12 mouse cellular contexts compared by ENCODE assay signal in the genomic region with DNA sequence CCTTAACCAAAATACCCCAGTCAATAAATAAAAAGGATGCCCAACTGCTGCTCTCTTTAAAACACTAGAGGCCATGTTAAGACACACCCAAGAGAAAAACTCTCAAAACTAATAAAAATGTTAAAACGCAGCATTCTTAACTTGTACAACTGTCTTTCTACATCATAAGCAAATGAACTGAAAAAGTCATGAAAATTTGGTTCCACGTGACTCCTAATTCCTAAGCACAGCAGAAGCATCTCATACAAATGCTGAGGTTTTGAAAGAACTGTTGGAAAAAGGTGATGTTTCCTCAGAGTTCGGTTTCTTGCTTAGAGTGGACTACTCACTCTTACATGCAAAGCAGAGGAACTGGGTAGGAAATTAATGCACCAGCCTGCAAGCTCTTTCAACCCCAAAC. TPM values are rescaled to one million over a fixed set of nuclear protein-coding genes. Genes with fewer than 3 reads are reported as not detected.
DNase-seq lines count a peak whose midpoint lies in the region; ATAC-seq and TF ChIP-seq lines count a peak whose summit lies in the region.
"Had no signal": no experiment of that assay in that cellular context is flagged by ENCODE, and none has a peak within 500 bp of the region (broad histone marks: within the 10 kb centered on the region; RNA-seq: fewer than 3 reads in every experiment).

No protein-coding gene starts in this region.

- H3K4me2 ChIP-seq in kidney, embryonic 16.5 days (replicated peaks; ENCODE audit: low read depth, low read length) = peak overlapping the region; percentile 63
- peak overlapping the region; percentile 57 for H3K4me2 ChIP-seq in embryonic facial prominence, embryonic 12.5 days (replicated peaks)
- H3K4me2 ChIP-seq in hindbrain, embryonic 15.5 days = peak overlapping the region; percentile 57
- H3K4me2 ChIP-seq in midbrain, embryonic 15.5 days = peak overlapping the region; percentile 58

- peaks cover 37% of the 10 kb centered on the region for H3K4me1 ChIP-seq in kidney, embryonic 16.5 days (ENCODE audit: insufficient read depth, low read length)
- peaks cover 3% of the 10 kb centered on the region; the same call in 1 of the 2 replicates for H3K4me1 ChIP-seq in kidney, adult 2 months (ENCODE audit: control insufficient read depth, insufficient read depth, low read length)
- H3K4me1 ChIP-seq in embryonic facial prominence, embryonic 12.5 days = peaks cover 15% of the 10 kb centered on the region
- peaks cover 42% of the 10 kb centered on the region for H3K4me1 ChIP-seq in hindbrain, embryonic 15.5 days (replicated peaks)
- H3K4me1 ChIP-seq in midbrain, embryonic 15.5 days = peaks cover 42% of the 10 kb centered on the region

- TF ChIP-seq CTCF in kidney, adult 2 months (conservative IDR thresholded peaks at IDR 0.05; ENCODE audit: insufficient read depth, insufficient read length, low read depth, low read length) = no peak

- no peaks in the 10 kb centered on the region for H3K9me3 ChIP-seq in kidney, embryonic 16.5 days (ENCODE audit: low read length)
- H3K9me3 ChIP-seq in embryonic facial prominence, embryonic 12.5 days = no peaks in the 10 kb centered on the region
- H3K9me3 ChIP-seq in hindbrain, embryonic 15.5 days = no peaks in the 10 kb centered on the region
- H3K9me3 ChIP-seq in midbrain, embryonic 15.5 days = no peaks in the 10 kb centered on the region

- no peak overlapping the region for H3K27ac ChIP-seq in kidney, embryonic 16.5 days (ENCODE audit: low read length)
- no peak overlapping the region for H3K27ac ChIP-seq in kidney, adult 2 months (ENCODE audit: insufficient read depth, low read depth, low read length)
- H3K27ac ChIP-seq in embryonic facial prominence, embryonic 12.5 days = no peak overlapping the region
- H3K27ac ChIP-seq in hindbrain, embryonic 15.5 days (replicated peaks) = no peak overlapping the region
- H3K27ac ChIP-seq in midbrain, embryonic 15.5 days = 0 out of 2 replicates have a peak overlapping the region, but pooled peaks have one; percentile 34

- H3K4me3 ChIP-seq in kidney, embryonic 16.5 days (ENCODE audit: low read length) = peak overlapping the region; percentile 92
- H3K4me3 ChIP-seq in kidney, adult 2 months (ENCODE audit: insufficient read depth, low read depth, low read length) = no peak overlapping the region
- H3K4me3 ChIP-seq in embryonic facial prominence, embryonic 12.5 days = peak overlapping the region; percentile 82
- peak overlapping the region; percentile 87 for H3K4me3 ChIP-seq in hindbrain, embryonic 15.5 days
- peak overlapping the region; percentile 89 for H3K4me3 ChIP-seq in midbrain, embryonic 15.5 days

- H3K27me3 ChIP-seq in kidney, embryonic 16.5 days (ENCODE audit: insufficient read depth, low read length) = no peaks in the 10 kb centered on the region
- no peaks in the 10 kb centered on the region for H3K27me3 ChIP-seq in kidney, adult 2 months (replicated peaks; ENCODE audit: control insufficient read depth, insufficient read depth, low read length)
- no peaks in the 10 kb centered on the region for H3K27me3 ChIP-seq in embryonic facial prominence, embryonic 12.5 days
- H3K27me3 ChIP-seq in hindbrain, embryonic 15.5 days = no peaks in the 10 kb centered on the region
- no peaks in the 10 kb centered on the region for H3K27me3 ChIP-seq in midbrain, embryonic 15.5 days (replicated peaks)

- ATAC-seq in kidney, embryonic 16.5 days (ENCODE audit: low FRiP score, low TSS enrichment) = no peak
- no peak for ATAC-seq in embryonic facial prominence, embryonic 12.5 days (ENCODE audit: insufficient number of reproducible peaks, insufficient read depth, low FRiP score, low TSS enrichment)
- no peak for ATAC-seq in hindbrain, embryonic 15.5 days (ENCODE audit: low FRiP score, low read depth)
- ATAC-seq in midbrain, embryonic 15.5 days (replicated peaks) = no peak
- ATAC-seq in granulocyte monocyte progenitor cell, adult 5-6 weeks (replicated peaks; ENCODE audit: poor library complexity, severe bottlenecking) = no peak

- TF ChIP-seq POLR2A in kidney, adult 2 months (IDR thresholded peaks at IDR 0.05; ENCODE audit: low read depth, low read length) = no peak

- H3K36me3 ChIP-seq in kidney, embryonic 16.5 days (ENCODE audit: insufficient read depth, low read length) = no peaks in the 10 kb centered on the region; the same call in 1 of the 2 replicates
- H3K36me3 ChIP-seq in kidney, adult 2 months (ENCODE audit: control insufficient read depth, insufficient read depth, low read length) = no peaks in the 10 kb centered on the region
- H3K36me3 ChIP-seq in embryonic facial prominence, embryonic 12.5 days = 0 out of 2 replicates have a peak, but pooled peaks cover 4% of the 10 kb centered on the region
- H3K36me3 ChIP-seq in hindbrain, embryonic 15.5 days = no peaks in the 10 kb centered on the region
- H3K36me3 ChIP-seq in midbrain, embryonic 15.5 days (replicated peaks) = no peaks in the 10 kb centered on the region

- 60% methylated on average over 3 of the region's 3 CpGs for WGBS in kidney, embryonic 16.5 days
- WGBS in kidney, adult 2 months = 84% methylated on average over 3 of the region's 3 CpGs
- 58% methylated on average over 3 of the region's 3 CpGs for WGBS in embryonic facial prominence, embryonic 12.5 days
- 60% methylated on average over 3 of the region's 3 CpGs for WGBS in hindbrain, embryonic 15.5 days
- WGBS in midbrain, embryonic 15.5 days = 45% methylated on average over 3 of the region's 3 CpGs

- no peak for DNase-seq in kidney, adult 2 months
- no peak for DNase-seq in yolk sac, embryonic 10.5 days (ENCODE audit: low spot score)
- no peak for DNase-seq in gastrocnemius, postnatal 4 days (ENCODE audit: low spot score in 2 of 2)
- DNase-seq: adrenal gland, postnatal 10 days; cerebellum, postnatal 14 days; layer of hippocampus, postnatal 36 days; spleen, adult 18-20 months had no signal

- no peak overlapping the region for H3K9ac ChIP-seq in kidney, embryonic 16.5 days (replicated peaks; ENCODE audit: low read length)
- peak overlapping the region; percentile 15; the same call in 1 of the 2 replicates for H3K9ac ChIP-seq in embryonic facial prominence, embryonic 12.5 days
- H3K9ac ChIP-seq in hindbrain, embryonic 15.5 days = peak overlapping the region; percentile 33
- peak overlapping the region; percentile 27; the same call in 1 of the 2 replicates for H3K9ac ChIP-seq in midbrain, embryonic 15.5 days

RNA-seq across cellular contexts. Expression of gene Tle4, which starts 3.3 kb away (rescaled TPM):
- 13.4 and 14.6 TPM in 2 replicates for polyA plus RNA-seq in kidney, embryonic 16.5 days (2015; fragmentation: Nextera tagmentation; extraction: Ambion mirVana)
- 10.4 and 10.5 TPM in 2 replicates for polyA plus RNA-seq in kidney, adult 2 months (2012; rRNA removed)
- 27.2 and 30.8 TPM in 2 replicates for polyA plus RNA-seq in embryonic facial prominence, embryonic 12.5 days (2016; fragmentation: Nextera tagmentation; extraction: Ambion mirVana)
- 28.7 and 29.7 TPM in 2 replicates for polyA plus RNA-seq in hindbrain, embryonic 15.5 days (2015; fragmentation: Nextera tagmentation; extraction: Ambion mirVana)
- polyA plus RNA-seq in midbrain, embryonic 15.5 days (2015; fragmentation: Nextera tagmentation; extraction: Ambion mirVana) = 40.4 and 41.3 TPM in 2 replicates
- 10 to 100 TPM; 17.7 to 20.0 TPM for total RNA-seq in gastrocnemius, postnatal 4 days (2021)
- 23.0 and 25.1 TPM in 2 replicates for total RNA-seq in granulocyte monocyte progenitor cell, adult 5-6 weeks (2014; fragmentation: Nextera tagmentation)
- total RNA-seq in granulocyte monocyte progenitor cell, adult 5-6 weeks (2017) = 15.0 and 16.8 TPM in 2 replicates
